Mouse (Mus musculus) liver, embryonic 11.5 days (tissue): Measurements from ENCODE around the gene Syt17. TPM values are rescaled to one million over a fixed set of nuclear protein-coding genes. Genes with fewer than 3 reads are reported as not detected.

Experiments
- ATAC-seq: fragments of 200-750 bp; cut with Nextera tagmentation; replicated peaks from 2 replicates; pipeline ENCODE4 v1.8.0; 2017; ENCODE audit warnings: moderate number of reproducible peaks, mild to moderate bottlenecking, moderate TSS enrichment, moderate library complexity; ENCODE audit not compliant: low FRiP score
- DNase-seq: peaks from one replicate; pipeline ENCODE4 v3.0.0-alpha.2; 2017; ENCODE audit warnings: low spot score
- H3K27ac ChIP-seq: fragments of 300-500 bp; sonication (generic); 2 replicates; pipeline ENCODE4 v1.5.1; 2014; ENCODE audit warnings: mild to moderate bottlenecking, low read depth, low read length, control low read depth
- H3K27me3 ChIP-seq: fragments of 300-500 bp; sonication (generic); replicated peaks from 2 replicates; pipeline ENCODE4 v1.6.1; 2014; ENCODE audit warnings: low read length, mixed read lengths; ENCODE audit not compliant: control insufficient read depth, insufficient read depth
- H3K36me3 ChIP-seq: fragments of 300-500 bp; sonication (generic); 2 replicates; pipeline ENCODE4 v1.6.1; 2014; ENCODE audit warnings: mild to moderate bottlenecking, low read length, moderate library complexity, mixed read lengths; ENCODE audit not compliant: control insufficient read depth, insufficient read depth
- H3K4me1 ChIP-seq: fragments of 300-500 bp; sonication (generic); replicated peaks from 2 replicates; pipeline ENCODE4 v1.6.1; 2014; ENCODE audit warnings: low read length, mixed read lengths; ENCODE audit not compliant: control insufficient read depth, insufficient read depth
- H3K4me2 ChIP-seq: fragments of 300-500 bp; sonication (generic); 2 replicates; pipeline ENCODE4 v1.6.1; 2014; ENCODE audit warnings: mild to moderate bottlenecking, control low read depth, moderate library complexity
- H3K4me3 ChIP-seq: fragments of 300-500 bp; sonication (generic); 2 replicates; pipeline ENCODE4 v1.5.1; 2014; ENCODE audit warnings: low read depth, low read length, control low read depth
- H3K9ac ChIP-seq: fragments of 300-500 bp; sonication (generic); 2 replicates; pipeline ENCODE4 v1.6.1; 2014; ENCODE audit warnings: low read depth, low read length, control low read depth
- H3K9me3 ChIP-seq: fragments of 300-500 bp; sonication (generic); 2 replicates; pipeline ENCODE4 v1.6.1; 2016; ENCODE audit warnings: low read length, inconsistent platforms, mixed read lengths; ENCODE audit not compliant: control insufficient read depth
- WGBS: fragments of 180-500 bp; shearing (Covaris S2); extraction: QIAGEN DNeasy Blood & Tissue Kit; methylation state at CpG from one replicate; pipeline ENCODE4 v1.1.7; 2014; 5-methylcytosine and 5-hydroxymethylcytosine counted together
- polyA plus RNA-seq: library from polyadenylated mRNA; unstranded; fragments of >200 nt; fragmentation: Nextera tagmentation; extraction: Ambion mirVana; gene quantifications from 2 replicates; pipeline ENCODE4 v1.2.1, GENCODE M21; 2014

Syt17 gene
- polyA plus RNA-seq, 1 experiment from 2014 or later: 1.2 TPM

GRCm38 (mm10) chr7:118486917-118487316 is 38.9 kb upstream of the Syt17 start:
- no peak overlapping the region for H3K9ac ChIP-seq
- 62% methylated on average over 5 of the region's 5 CpGs for WGBS
- no peaks in the 10 kb centered on the region for H3K36me3 ChIP-seq
- H3K27ac ChIP-seq: no peak overlapping the region
- DNase-seq (no peak), ATAC-seq (no peak)
- H3K27me3 ChIP-seq: peaks cover 22% of the 10 kb centered on the region
- no peaks in the 10 kb centered on the region for H3K9me3 ChIP-seq
- H3K4me3 ChIP-seq: no peak overlapping the region
- no peak overlapping the region for H3K4me2 ChIP-seq
- peaks cover 8% of the 10 kb centered on the region for H3K4me1 ChIP-seq

GRCm38 (mm10) chr7:118483996-118484395 is 36.0 kb upstream of the Syt17 start:
- no peak overlapping the region for H3K27ac ChIP-seq
- WGBS: 64% methylated on average over 1 of the region's 1 CpGs
- peaks cover 4% of the 10 kb centered on the region; the same call in 1 of the 2 replicates for H3K4me1 ChIP-seq
- no peak for DNase-seq
- H3K36me3 ChIP-seq: no peaks in the 10 kb centered on the region
- H3K4me2 ChIP-seq: no peak overlapping the region
- H3K9me3 ChIP-seq: no peaks in the 10 kb centered on the region
- H3K4me3 ChIP-seq: no peak overlapping the region
- no peak for ATAC-seq
- no peaks in the 10 kb centered on the region for H3K27me3 ChIP-seq
- H3K9ac ChIP-seq: no peak overlapping the region

- H3K9ac ChIP-seq: no peak overlapping the region
- H3K27ac ChIP-seq: no peak overlapping the region
- H3K4me2 ChIP-seq: no peak overlapping the region
- H3K4me3 ChIP-seq: no peak overlapping the region
- 80% methylated on average over 2 of the region's 2 CpGs for WGBS
- no peaks in the 10 kb centered on the region for H3K9me3 ChIP-seq
- no peaks in the 10 kb centered on the region for H3K4me1 ChIP-seq
- no peaks in the 10 kb centered on the region for H3K36me3 ChIP-seq
- ATAC-seq (no peak), DNase-seq (no peak)
- no peaks in the 10 kb centered on the region for H3K27me3 ChIP-seq
Observed at GRCm38 (mm10) chr7:118482001-118482400, 34.0 kb upstream of the Syt17 start.

GRCm38 (mm10) chr7:118481047-118481810 is 33.2 kb upstream of the Syt17 start:
- WGBS: 55% methylated on average over 10 of the region's 10 CpGs

GRCm38 (mm10) chr7:118480160-118480709 is 32.2 kb upstream of the Syt17 start:
- no peak overlapping the region for H3K4me2 ChIP-seq
- H3K9ac ChIP-seq: no peak overlapping the region
- no peak overlapping the region for H3K4me3 ChIP-seq
- H3K27me3 ChIP-seq: no peaks in the 10 kb centered on the region
- no peak overlapping the region for H3K27ac ChIP-seq
- H3K36me3 ChIP-seq: no peaks in the 10 kb centered on the region
- no peaks in the 10 kb centered on the region for H3K4me1 ChIP-seq
- WGBS: 84% methylated on average over 9 of the region's 9 CpGs
- DNase-seq (no peak), ATAC-seq (no peak)
- H3K9me3 ChIP-seq: no peaks in the 10 kb centered on the region

More at GRCm38 (mm10) chr7:118481047-118481810, 33.2 kb upstream of the Syt17 start:
- Histone ChIP-seq H3K27ac (no peak overlapping the region), H3K9me3 (no peaks in the 10 kb centered on the region), H3K4me1 (no peaks in the 10 kb centered on the region), H3K36me3 (no peaks in the 10 kb centered on the region), H3K27me3 (no peaks in the 10 kb centered on the region), H3K4me3 (no peak overlapping the region), H3K9ac (no peak overlapping the region), H3K4me2 (no peak overlapping the region)
- DNase-seq (no peak), ATAC-seq (no peak)

- no peak overlapping the region for H3K27ac ChIP-seq
- 60% methylated on average over 3 of the region's 3 CpGs for whole genome bisulfite sequencing
- ATAC-seq: no peak
- H3K4me1 ChIP-seq: no peaks in the 10 kb centered on the region
- H3K9ac ChIP-seq: no peak overlapping the region
- no peaks in the 10 kb centered on the region for H3K27me3 ChIP-seq
- no peak for DNase-seq
- no peaks in the 10 kb centered on the region for H3K36me3 ChIP-seq
- H3K9me3 ChIP-seq: no peaks in the 10 kb centered on the region
- H3K4me3 ChIP-seq: no peak overlapping the region
- no peak overlapping the region for H3K4me2 ChIP-seq
Observed at GRCm38 (mm10) chr7:118478835-118479312, 30.9 kb upstream of the Syt17 start.

- 68% methylated on average over 5 of the region's 5 CpGs for WGBS
- no peak overlapping the region for H3K27ac ChIP-seq
- no peak for ATAC-seq
Observed at GRCm38 (mm10) chr7:118476428-118476827, 28.4 kb upstream of the Syt17 start.

GRCm38 (mm10) chr7:118475008-118475705 is 27.1 kb upstream of the Syt17 start:
- Histone ChIP-seq H3K27ac (no peak overlapping the region), H3K4me3 (no peak overlapping the region), H3K9ac (no peak overlapping the region), H3K4me2 (no peak overlapping the region), H3K36me3 (no peaks in the 10 kb centered on the region), H3K27me3 (no peaks in the 10 kb centered on the region), H3K4me1 (no peaks in the 10 kb centered on the region), H3K9me3 (no peaks in the 10 kb centered on the region)
- no peak for ATAC-seq
- 85% methylated on average over 7 of the region's 7 CpGs for WGBS
- DNase-seq: no peak

More at GRCm38 (mm10) chr7:118476428-118476827, 28.4 kb upstream of the Syt17 start:
- Histone ChIP-seq H3K4me3 (no peak overlapping the region), H3K9ac (no peak overlapping the region), H3K27me3 (no peaks in the 10 kb centered on the region), H3K4me1 (no peaks in the 10 kb centered on the region), H3K36me3 (no peaks in the 10 kb centered on the region), H3K9me3 (no peaks in the 10 kb centered on the region), H3K4me2 (no peak overlapping the region)
- no peak for DNase-seq
